ENCODE assay signal across 36 mouse cellular contexts in the genomic region with DNA sequence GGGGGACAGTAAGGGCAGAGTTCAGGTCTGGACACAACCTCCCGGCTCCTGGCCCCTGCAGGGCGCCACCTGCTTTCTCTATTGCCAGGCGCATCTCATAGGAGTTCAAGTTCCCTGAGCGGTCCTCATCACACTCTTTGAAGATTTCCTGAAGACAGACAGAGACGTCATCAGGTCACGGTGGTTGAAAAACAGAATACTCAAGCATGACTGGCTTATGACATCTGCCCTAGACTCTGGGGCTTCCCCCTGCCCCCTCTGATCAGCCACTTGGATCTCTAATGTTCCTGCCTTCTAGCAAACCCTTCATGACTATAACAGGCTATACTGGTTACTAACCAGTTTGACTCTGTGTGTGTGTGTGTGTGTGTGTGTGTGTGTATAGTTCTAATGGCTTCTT. TPM values are rescaled to one million over a fixed set of nuclear protein-coding genes. Genes with fewer than 3 reads are reported as not detected.
A peak's percentile ranks its signal among the peaks of the same experiment; 100 is the strongest.
DNase-seq lines count a peak whose midpoint lies in the region; ATAC-seq and TF ChIP-seq lines count a peak whose summit lies in the region.
"Had no signal": no experiment of that assay in that cellular context is flagged by ENCODE, and none has a peak within 500 bp of the region (broad histone marks: within the 10 kb centered on the region; RNA-seq: fewer than 3 reads in every experiment).

No protein-coding gene starts in this region.

- 57% methylated on average over 6 of the region's 6 CpGs for WGBS in liver, postnatal 0 days (ENCODE audit: insufficient replicate concordance)
- WGBS in liver, embryonic 11.5 days, result 73% methylated on average over 6 of the region's 6 CpGs

- no peak overlapping the region for H3K27ac ChIP-seq in liver, postnatal 0 days (ENCODE audit: low read depth)
- H3K27ac ChIP-seq in liver, embryonic 11.5 days (ENCODE audit: low read depth, low read length), result no peak overlapping the region
- H3K27ac ChIP-seq: embryonic facial prominence, embryonic 12.5 days; hindbrain, embryonic 10.5 days; hindbrain, embryonic 15.5 days; intestine, embryonic 15.5 days; liver, embryonic 15.5 days; lung, embryonic 15.5 days; midbrain, embryonic 12.5 days; neural tube, embryonic 15.5 days had no signal

- H3K4me1 ChIP-seq in liver, postnatal 0 days (ENCODE audit: insufficient read depth), result peaks cover 10% of the 10 kb centered on the region
- H3K4me1 ChIP-seq in liver, embryonic 11.5 days (replicated peaks; ENCODE audit: control insufficient read depth, insufficient read depth, low read length), result peaks cover 18% of the 10 kb centered on the region

- ATAC-seq in liver, postnatal 0 days, result 0 out of 2 replicates have a peak, but pooled peaks have one; percentile 14
- no peak for ATAC-seq in liver, embryonic 11.5 days (replicated peaks; ENCODE audit: low FRiP score)
- ATAC-seq in neutrophil, adult 5-6 weeks (ENCODE audit: extremely low read depth, insufficient number of reproducible peaks, low FRiP score, poor library complexity, severe bottlenecking), result peak; percentile 76
- ATAC-seq: forebrain, embryonic 14.5 days; intestine, embryonic 15.5 days; Patski had no signal

- no peak for TF ChIP-seq CTCF in liver, postnatal 0 days (IDR thresholded peaks at IDR 0.05; ENCODE audit: low read depth)

- H3K27me3 ChIP-seq in liver, postnatal 0 days (ENCODE audit: insufficient read depth, low read length), result 0 out of 2 replicates have a peak, but pooled peaks cover 2% of the 10 kb centered on the region
- peaks cover 2% of the 10 kb centered on the region; the same call in 1 of the 2 replicates for H3K27me3 ChIP-seq in liver, embryonic 11.5 days (replicated peaks; ENCODE audit: control insufficient read depth, insufficient read depth, low read length)
- H3K27me3 ChIP-seq: embryonic facial prominence, embryonic 12.5 days; hindbrain, embryonic 15.5 days; intestine, embryonic 15.5 days; lung, embryonic 15.5 days; neural tube, embryonic 15.5 days had no signal

- no peaks in the 10 kb centered on the region for H3K9me3 ChIP-seq in liver, postnatal 0 days (ENCODE audit: low read length)
- H3K9me3 ChIP-seq in liver, embryonic 11.5 days (ENCODE audit: control insufficient read depth, low read length), result no peaks in the 10 kb centered on the region
- H3K9me3 ChIP-seq: embryonic facial prominence, embryonic 12.5 days; hindbrain, embryonic 10.5 days; hindbrain, embryonic 15.5 days; intestine, embryonic 15.5 days; liver, embryonic 15.5 days; lung, embryonic 15.5 days; midbrain, embryonic 12.5 days; neural tube, embryonic 15.5 days had no signal

- H3K9ac ChIP-seq in liver, postnatal 0 days (replicated peaks), result no peak overlapping the region
- no peak overlapping the region for H3K9ac ChIP-seq in liver, embryonic 11.5 days (ENCODE audit: low read depth, low read length)
- H3K9ac ChIP-seq: embryonic facial prominence, embryonic 12.5 days; hindbrain, embryonic 15.5 days; intestine, embryonic 15.5 days; liver, embryonic 15.5 days; lung, embryonic 15.5 days; midbrain, embryonic 12.5 days; neural tube, embryonic 15.5 days had no signal

- TF ChIP-seq EP300 in liver, postnatal 0 days (IDR thresholded peaks at IDR 0.05; ENCODE audit: low read depth), result no peak

- no peak for DNase-seq in liver, postnatal 0 days
- no peak for DNase-seq in liver, embryonic 11.5 days (ENCODE audit: low spot score)
- DNase-seq in B cell, adult 2 months, result peak; percentile 67 to 76
- DNase-seq in T-cell, adult 2 months (ENCODE audit: low spot score), result peak; percentile 34
- DNase-seq in neural tube, embryonic 10.5 days (ENCODE audit: extremely low spot score, low spot score), result no peak
- DNase-seq in lung, postnatal 10 days, result no peak
- DNase-seq: adrenal gland, postnatal 25 days; cerebellum, adult 11-12 months; cerebellum, adult 9-11 months; embryo, embryonic 11 days; heart, postnatal 14 days; kidney, adult 9 months; kidney, postnatal 10 days; layer of hippocampus, adult 9-11 months; liver; lung, postnatal 4 days; thymus, postnatal 36 days had no signal

- H3K36me3 ChIP-seq in liver, postnatal 0 days (replicated peaks; ENCODE audit: insufficient read depth, low read length), result no peaks in the 10 kb centered on the region
- H3K36me3 ChIP-seq in liver, embryonic 11.5 days (ENCODE audit: control insufficient read depth, insufficient read depth, low read length), result no peaks in the 10 kb centered on the region
- H3K36me3 ChIP-seq: embryonic facial prominence, embryonic 12.5 days; hindbrain, embryonic 10.5 days; hindbrain, embryonic 15.5 days; intestine, embryonic 15.5 days; liver, embryonic 15.5 days; lung, embryonic 15.5 days; midbrain, embryonic 12.5 days; neural tube, embryonic 15.5 days had no signal

- no peak overlapping the region for H3K4me3 ChIP-seq in liver, postnatal 0 days (ENCODE audit: low read depth, low read length)
- H3K4me3 ChIP-seq in liver, embryonic 11.5 days (ENCODE audit: low read depth, low read length), result no peak overlapping the region
- H3K4me3 ChIP-seq: embryonic facial prominence, embryonic 12.5 days; hindbrain, embryonic 10.5 days; hindbrain, embryonic 15.5 days; intestine, embryonic 15.5 days; liver, embryonic 15.5 days; lung, embryonic 15.5 days; midbrain, embryonic 12.5 days; neural tube, embryonic 15.5 days had no signal

- no peak overlapping the region for H3K4me2 ChIP-seq in liver, postnatal 0 days (ENCODE audit: low read depth, low read length)
- no peak overlapping the region for H3K4me2 ChIP-seq in liver, embryonic 11.5 days
- H3K4me2 ChIP-seq: embryonic facial prominence, embryonic 12.5 days; hindbrain, embryonic 15.5 days; intestine, embryonic 15.5 days; liver, embryonic 15.5 days; lung, embryonic 15.5 days; midbrain, embryonic 12.5 days; neural tube, embryonic 15.5 days had no signal

RNA-seq across cellular contexts. Expression of gene Capn11, which starts 27.2 kb away (rescaled TPM):
- polyA plus RNA-seq in liver, postnatal 0 days (2015; fragmentation: Nextera tagmentation; extraction: Ambion mirVana), result not detected in 2 replicates
- 0.22 and 0.43 TPM in 2 replicates for polyA plus RNA-seq in liver, embryonic 11.5 days (2014; fragmentation: Nextera tagmentation; extraction: Ambion mirVana)
- 1.1 and 1.5 TPM in 2 replicates for total RNA-seq in neutrophil, adult 5-6 weeks (2017)
- total RNA-seq: MEL had no signal
- polyA plus RNA-seq: Patski had no signal

RNA-seq across cellular contexts. Expression of gene Mymx, which starts 30.0 kb away (rescaled TPM):
- polyA plus RNA-seq in liver, postnatal 0 days (2015; fragmentation: Nextera tagmentation; extraction: Ambion mirVana), result 0.19 TPM in 1 of 2 replicates, not detected in the other
- polyA plus RNA-seq in liver, embryonic 11.5 days (2014; fragmentation: Nextera tagmentation; extraction: Ambion mirVana), result 0.62 and 1.0 TPM in 2 replicates
- total RNA-seq in neutrophil, adult 5-6 weeks (2017), result not detected in 2 replicates
- total RNA-seq: adrenal gland, adult 18-20 months; adrenal gland, postnatal 25 days; gastrocnemius, adult 18-20 months; heart, adult 8-10 months; heart, postnatal 14 days; left cerebral cortex, postnatal 14 days; MEL had no signal
- polyA plus RNA-seq: forebrain, embryonic 14.5 days; frontal cortex, adult 2 months; gonadal fat pad, adult 2 months; heart, embryonic 14.5 days; hindbrain, embryonic 10.5 days; hindbrain, embryonic 15.5 days; midbrain, embryonic 12.5 days; Patski had no signal

RNA-seq across cellular contexts. Expression of gene Slc29a1, which starts 32.5 kb away (rescaled TPM):
- 83.0 and 91.6 TPM in 2 replicates for polyA plus RNA-seq in liver, postnatal 0 days (2015; fragmentation: Nextera tagmentation; extraction: Ambion mirVana)
- polyA plus RNA-seq in liver, embryonic 11.5 days (2014; fragmentation: Nextera tagmentation; extraction: Ambion mirVana), result 277 and 325 TPM in 2 replicates
- total RNA-seq in neutrophil, adult 5-6 weeks (2017), result 3.7 and 5.9 TPM in 2 replicates

RNA-seq across cellular contexts. Expression of gene Mrpl14, which starts 54.2 kb away (rescaled TPM):
- 113 TPM in 2 replicates for polyA plus RNA-seq in liver, postnatal 0 days (2015; fragmentation: Nextera tagmentation; extraction: Ambion mirVana)
- 192 and 194 TPM in 2 replicates for polyA plus RNA-seq in liver, embryonic 11.5 days (2014; fragmentation: Nextera tagmentation; extraction: Ambion mirVana)
- 6.4 and 11.4 TPM in 2 replicates for total RNA-seq in neutrophil, adult 5-6 weeks (2017)

RNA-seq across cellular contexts. Expression of gene Tmem63b, which starts 54.8 kb away (rescaled TPM):
- 15.1 and 16.9 TPM in 2 replicates for polyA plus RNA-seq in liver, postnatal 0 days (2015; fragmentation: Nextera tagmentation; extraction: Ambion mirVana)
- polyA plus RNA-seq in liver, embryonic 11.5 days (2014; fragmentation: Nextera tagmentation; extraction: Ambion mirVana), result 16.0 and 18.0 TPM in 2 replicates
- total RNA-seq in neutrophil, adult 5-6 weeks (2017), result 21.2 and 22.0 TPM in 2 replicates

Comparison
In these comparisons a context has a peak if more than half of its experiments do, and no peak if none do; other contexts are left out.
1. DNase-seq: peak in B cell, adult 2 months (2 of 2) and T-cell, adult 2 months (single experiment); none in liver, postnatal 0 days (single experiment), liver, embryonic 11.5 days (single experiment), neural tube, embryonic 10.5 days (single experiment) and lung, postnatal 10 days (single experiment).